Mouse (Mus musculus) cerebral cortex, adult 2 months (tissue): ENCODE data around the gene Cmtr1.

Experiments used
- WGBS: fragments of 180-500 bp; shearing (Covaris S2); methylation state at CpG from one replicate; pipeline ENCODE4 v1.1.7; 2018; 5-methylcytosine and 5-hydroxymethylcytosine counted together

The Cmtr1 gene

DNA sequence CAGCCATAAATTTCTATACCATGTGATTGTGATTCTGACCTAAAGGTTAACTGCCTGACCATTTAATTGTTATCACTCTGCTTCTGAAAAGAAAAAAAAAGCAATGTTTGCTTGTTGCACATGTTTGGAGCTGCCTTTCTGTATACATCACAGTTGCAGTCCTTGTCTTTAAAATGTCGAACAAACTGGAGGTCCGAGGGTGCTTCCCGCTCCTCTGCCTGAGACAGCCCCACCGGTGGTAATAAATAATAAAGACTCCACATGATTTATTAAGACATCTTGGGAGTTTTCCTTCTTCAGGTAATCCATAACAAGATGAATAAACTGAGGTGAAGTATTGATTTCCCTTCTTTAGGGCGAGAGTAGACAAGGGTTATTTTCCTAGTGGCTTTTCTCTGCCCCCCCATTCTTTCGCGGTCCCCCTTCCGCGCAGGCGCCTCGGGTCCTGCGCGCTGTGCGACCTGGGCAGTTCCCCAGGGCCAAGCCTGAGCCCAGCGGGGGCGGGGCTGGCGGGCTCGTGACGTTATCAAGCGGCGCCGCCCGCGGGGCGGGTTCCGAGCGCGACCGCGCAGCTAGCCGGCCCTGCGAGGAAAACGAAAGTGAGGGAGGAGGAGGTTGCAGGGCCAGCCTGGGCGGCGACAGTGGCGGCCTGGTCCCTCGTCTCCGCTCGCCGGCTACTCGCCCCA, at the start of gene Cmtr1:
Gene Cmtr1, plus strand, starts transcription at position 520 of the 686 bp plus-strand sequence.
- under 1% methylated on average over 41 of the region's 41 CpGs for WGBS

DNA sequence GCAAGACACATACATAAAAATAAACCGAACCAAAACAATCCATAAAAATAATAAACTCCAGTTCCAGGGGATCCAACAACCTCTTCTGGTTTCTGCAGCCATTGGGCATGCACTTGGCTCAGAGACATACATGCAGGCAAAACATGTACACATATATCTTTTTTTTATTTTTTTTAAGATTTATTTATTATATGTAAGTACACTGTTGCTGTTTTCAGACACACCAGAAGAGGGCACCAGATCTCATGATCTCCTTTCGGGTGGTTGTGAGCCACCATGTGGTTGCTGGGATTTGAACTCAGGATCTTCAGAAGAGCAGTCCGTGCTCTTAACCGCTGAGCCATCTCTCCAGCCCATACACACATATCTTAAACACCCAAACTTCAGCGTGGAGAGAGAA, 46.9 kb upstream of the Cmtr1 start:
- 79% methylated on average over 5 of the region's 5 CpGs for WGBS

- 1% methylated on average over 52 of the region's 52 CpGs for WGBS
Measured at GRCm38 (mm10) chr17:29614115-29615023, 46.0 kb upstream of the Cmtr1 start, which contains the start of the genes Rnf8 and Gm28043. Gene Rnf8 (plus strand): TSS chr17:29614790. Gene Gm28043 (plus strand): TSS chr17:29614876.

- WGBS, result under 1% methylated on average over 37 of the region's 43 CpGs
Measured at GRCm38 (mm10) chr17:29615024-29615551, 45.3 kb upstream of the Cmtr1 start.

- WGBS, result 4% methylated on average over 4 of the region's 4 CpGs
Measured at GRCm38 (mm10) chr17:29615616-29616015, 44.8 kb upstream of the Cmtr1 start.

DNA sequence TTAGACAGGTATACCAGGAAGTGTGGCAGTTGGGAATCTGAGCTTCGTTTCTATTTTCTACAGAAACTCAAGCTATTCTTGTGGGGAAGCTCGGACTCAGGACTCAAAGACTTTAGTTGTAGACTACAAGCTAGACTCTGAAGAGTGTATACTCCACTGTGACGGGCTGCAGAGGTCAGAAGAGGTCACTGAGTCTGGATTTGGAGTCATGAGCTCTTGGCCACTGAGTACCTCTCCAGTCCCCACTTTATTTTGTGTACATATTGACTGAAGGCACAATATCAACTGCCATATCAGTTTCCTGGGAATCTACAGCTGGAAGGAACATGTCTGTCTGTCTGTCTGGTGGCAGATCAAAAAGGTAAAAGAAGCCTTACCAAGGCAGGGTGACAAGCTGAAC, 41.2 kb upstream of the Cmtr1 start:
- 86% methylated on average over 3 of the region's 3 CpGs for WGBS

- 66% methylated on average over 8 of the region's 8 CpGs for WGBS
Measured at GRCm38 (mm10) chr17:29623488-29623887, 36.9 kb upstream of the Cmtr1 start.

DNA sequence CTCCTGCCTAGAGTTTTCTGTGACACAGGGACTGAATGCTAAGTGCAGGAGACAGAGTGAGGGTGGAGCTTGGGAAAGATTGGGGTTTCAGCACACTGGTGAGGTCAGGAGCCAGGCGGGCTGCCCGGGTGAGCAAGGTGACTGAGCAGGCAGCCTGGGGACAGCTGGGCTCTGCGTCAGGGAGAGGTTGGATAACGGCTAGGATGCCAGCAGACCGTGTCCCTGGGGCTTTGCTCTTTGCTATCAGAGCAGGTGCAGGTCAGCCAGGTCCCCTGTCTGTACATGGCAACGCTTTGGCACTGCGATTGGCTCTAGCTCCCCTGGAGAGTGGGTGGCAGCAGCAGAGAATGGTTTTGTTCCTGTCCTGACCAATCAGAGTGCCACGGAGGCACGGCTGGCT, 33.1 kb upstream of the Cmtr1 start:
- 88% methylated on average over 9 of the region's 9 CpGs for WGBS

- 75% methylated on average over 5 of the region's 5 CpGs for WGBS
Measured at GRCm38 (mm10) chr17:29628946-29629345, 31.4 kb upstream of the Cmtr1 start.

DNA sequence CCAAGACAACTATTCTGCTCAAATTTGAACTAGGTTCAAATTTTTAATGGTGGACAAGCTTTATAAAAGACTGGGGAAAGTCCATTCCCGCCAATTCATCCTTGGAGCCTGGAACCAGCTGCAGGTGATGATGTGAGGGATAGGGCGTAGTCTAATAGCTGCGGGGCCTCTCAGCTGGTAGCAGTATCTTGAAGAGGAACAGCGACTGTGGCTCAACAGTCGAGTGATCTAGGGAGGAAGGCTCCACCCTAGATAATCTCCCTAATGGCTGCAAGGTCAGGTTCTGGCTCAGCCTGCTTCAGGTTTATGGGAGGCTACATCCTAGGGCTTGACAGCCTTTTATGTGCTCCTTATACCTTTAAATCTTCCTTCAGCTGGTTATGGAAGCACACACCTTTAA, 30.8 kb upstream of the Cmtr1 start:
- 93% methylated on average over 5 of the region's 5 CpGs for WGBS

DNA sequence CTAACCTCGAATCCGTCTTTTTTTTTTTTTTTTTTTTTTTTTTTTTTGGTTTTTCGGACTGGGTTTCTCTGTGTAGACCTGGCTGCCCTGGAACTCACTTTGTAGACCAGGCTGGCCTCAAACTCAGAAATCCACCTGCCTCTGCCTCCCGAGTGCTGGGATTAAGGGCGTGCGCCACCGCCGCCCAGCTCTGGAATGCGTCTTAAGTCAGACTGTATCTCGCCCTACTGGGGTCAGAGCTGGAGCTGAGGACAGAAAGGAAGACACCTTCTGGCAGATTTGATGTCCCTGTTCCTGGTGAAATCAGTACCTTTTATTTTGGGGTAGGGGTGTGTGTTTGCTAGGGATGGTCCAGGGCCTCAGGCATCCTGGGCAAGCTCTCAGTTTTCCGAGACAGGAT, 28.1 kb upstream of the Cmtr1 start:
- 93% methylated on average over 11 of the region's 11 CpGs for WGBS

- WGBS, result 66% methylated on average over 8 of the region's 8 CpGs
Measured at GRCm38 (mm10) chr17:29635492-29635891, 24.9 kb upstream of the Cmtr1 start.

GRCm38 (mm10) chr17:29636118-29636517, 24.3 kb upstream of the Cmtr1 start:
- WGBS, result 58% methylated on average over 5 of the region's 5 CpGs

DNA sequence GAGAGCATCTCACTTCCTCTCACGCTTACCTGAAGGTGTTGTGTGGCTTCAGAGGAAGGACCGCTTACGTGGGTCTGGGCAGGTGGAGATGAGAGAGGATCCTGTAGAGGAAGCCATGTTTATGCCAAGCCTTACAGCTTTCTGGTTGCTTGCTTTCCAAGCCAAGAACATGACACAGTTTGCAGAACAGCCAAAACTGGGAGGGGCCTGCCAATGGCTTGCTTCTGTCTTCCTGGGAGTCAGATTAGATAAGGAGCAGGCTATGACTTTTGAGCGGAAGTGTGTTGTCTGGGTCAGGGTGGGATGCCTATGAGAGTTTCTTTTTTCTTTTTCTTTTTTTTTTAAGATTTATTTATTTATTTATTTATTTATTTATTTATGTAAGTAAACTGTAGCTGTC, 23.0 kb upstream of the Cmtr1 start:
- 82% methylated on average over 4 of the region's 4 CpGs for WGBS

DNA sequence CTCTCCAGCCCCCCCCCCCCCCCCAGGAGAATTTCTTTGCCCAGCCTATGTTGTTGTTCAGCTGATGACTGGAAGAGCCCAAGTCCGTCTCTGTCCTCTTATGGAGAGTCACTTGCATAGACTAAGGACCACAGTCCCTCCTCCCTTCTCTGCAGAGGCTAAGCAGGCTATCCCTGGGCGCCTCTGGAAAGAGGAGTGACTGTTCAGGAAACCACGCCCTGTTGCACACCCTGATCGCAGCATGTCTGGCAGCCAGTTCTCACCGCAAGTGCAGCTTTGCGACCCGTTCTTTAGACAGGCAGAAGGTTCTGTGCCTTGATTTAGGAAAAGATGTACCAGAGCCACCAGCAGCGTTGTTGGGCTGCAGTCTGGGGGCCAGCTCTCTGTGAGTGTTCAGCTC, 22.5 kb upstream of the Cmtr1 start:
- WGBS, result 72% methylated on average over 8 of the region's 8 CpGs

GRCm38 (mm10) chr17:29640971-29641370, 19.4 kb upstream of the Cmtr1 start:
- WGBS, result 92% methylated on average over 11 of the region's 11 CpGs

- 78% methylated on average over 3 of the region's 3 CpGs for WGBS
Measured at GRCm38 (mm10) chr17:29642219-29642618, 18.2 kb upstream of the Cmtr1 start.

- 94% methylated on average over 2 of the region's 2 CpGs for WGBS
Measured at GRCm38 (mm10) chr17:29658249-29658648, 2.1 kb upstream of the Cmtr1 start.

DNA sequence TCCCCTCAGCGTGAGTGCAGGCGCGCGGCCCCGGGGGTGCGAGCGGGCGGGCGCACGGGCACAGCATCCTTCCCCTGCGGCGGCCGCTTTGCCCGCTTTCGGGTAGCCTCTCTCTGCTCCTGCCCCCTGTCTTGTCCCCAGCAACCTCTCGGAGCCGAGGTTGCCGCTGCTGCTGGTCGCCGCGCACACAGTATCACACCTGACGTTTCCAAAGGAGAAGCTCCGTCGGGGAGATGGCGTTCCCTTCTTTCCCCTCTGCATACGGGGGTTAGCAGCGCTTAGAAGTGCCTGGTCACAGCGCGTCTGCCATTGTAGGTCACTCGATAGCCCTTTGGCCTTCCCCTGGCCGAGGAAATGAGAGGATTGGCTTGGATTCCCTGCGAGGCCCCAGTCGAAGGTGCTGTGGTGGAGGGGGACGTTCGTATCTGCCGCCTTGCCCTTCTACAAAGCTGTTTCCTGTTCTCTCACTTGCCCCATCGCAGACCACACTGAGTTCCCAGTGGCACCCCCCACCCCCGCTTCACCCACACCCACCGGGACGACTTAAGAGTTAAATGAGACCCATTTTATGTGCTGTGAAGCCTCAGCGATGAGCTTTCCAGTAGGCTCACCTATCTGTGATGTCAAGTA, 482 bp downstream of the Cmtr1 start:
- under 1% methylated on average over 30 of the region's 41 CpGs for WGBS

DNA sequence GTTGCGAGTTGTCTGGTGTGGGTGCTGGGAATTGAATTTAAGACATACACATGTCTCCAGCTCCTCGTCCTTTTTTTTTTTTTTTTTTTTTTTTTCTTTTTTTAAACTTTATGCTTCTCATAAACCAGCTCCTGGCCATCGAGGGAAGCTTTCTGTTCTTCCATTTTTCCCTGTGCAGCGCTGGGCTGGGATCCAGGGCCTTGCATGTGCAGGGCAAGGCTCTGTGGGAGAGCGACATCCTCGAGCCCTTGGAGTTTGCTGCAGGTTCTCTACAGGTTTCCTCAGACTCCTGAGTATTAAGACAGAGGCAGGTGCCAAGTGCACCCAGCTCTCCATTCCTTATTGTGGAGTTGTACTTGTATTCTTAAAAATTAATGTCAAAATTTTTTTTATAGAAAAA, 1.8 kb downstream of the Cmtr1 start:
- 77% methylated on average over 6 of the region's 6 CpGs for WGBS

DNA sequence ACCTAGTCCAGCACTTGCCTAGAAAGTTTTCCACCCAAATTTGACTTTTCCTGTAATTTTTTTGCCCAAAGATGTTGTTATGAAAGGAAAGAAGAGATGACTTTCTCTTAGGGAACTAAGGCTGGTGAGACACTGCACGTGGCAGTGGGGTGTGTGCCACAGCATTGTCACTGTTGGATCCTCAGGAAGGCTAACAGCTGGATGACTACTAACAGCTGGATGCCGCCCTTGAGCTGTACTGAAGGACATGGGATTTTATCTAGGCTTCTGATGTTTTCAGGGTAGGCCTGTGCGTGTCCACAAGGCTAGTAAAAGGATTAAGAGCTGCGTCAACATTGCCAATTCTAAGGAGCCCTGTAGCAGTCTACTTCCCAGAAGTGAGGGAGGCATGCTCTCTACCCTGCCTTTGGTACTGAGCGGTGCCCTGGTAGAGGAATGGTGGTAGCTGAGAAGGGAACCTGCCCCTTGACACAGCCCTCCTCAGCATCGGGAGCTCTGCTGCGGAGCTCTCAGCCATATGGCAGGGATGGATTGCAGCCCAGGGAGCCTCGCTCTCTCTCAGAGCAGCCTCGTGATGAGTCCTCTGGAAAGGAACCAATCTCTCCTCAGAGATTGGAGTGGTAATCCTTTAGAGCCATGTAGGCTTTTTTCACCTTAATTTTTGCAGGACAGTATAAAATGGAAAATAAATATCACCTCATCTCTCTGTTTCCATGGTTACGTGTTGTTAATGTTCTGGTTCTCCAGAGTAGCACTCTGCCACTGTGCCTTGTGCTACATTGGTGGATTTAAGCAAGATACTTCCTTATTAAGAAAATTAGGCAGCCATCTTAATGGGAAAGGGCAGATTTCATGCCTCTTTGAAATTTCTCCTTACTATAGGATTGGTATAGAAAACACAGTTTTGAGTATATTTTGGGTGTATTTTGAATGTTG, 7.9 kb downstream of the Cmtr1 start:
- 54% methylated on average over 10 of the region's 10 CpGs for WGBS
